Mouse (Mus musculus): ENCODE data around the gene Gnpnat1. TPM values are rescaled to one million over a fixed set of nuclear protein-coding genes. Genes with fewer than 3 reads are reported as not detected.
A peak's percentile ranks its signal among the peaks of the same experiment; 100 is the strongest.

The Gnpnat1 gene
- polyA plus RNA-seq, 1 experiment, result 98.5 TPM

GRCm38 (mm10) chr14:45328072-45328713 lies 76.5 kb downstream of the Gnpnat1 start:
- TF ChIP-seq EP300 (IDR thresholded peaks at IDR 0.05; ENCODE audit: insufficient read depth, low read depth, low read length), result no peak
- TF ChIP-seq CTCF (IDR thresholded peaks at IDR 0.05; ENCODE audit: low read depth, low read length), result no peak
- TF ChIP-seq POLR2A (IDR thresholded peaks at IDR 0.05; ENCODE audit: insufficient read depth, low read length), result no peak
- no peaks in the 10 kb centered on the region for H3K9me3 ChIP-seq (replicated peaks; ENCODE audit: control insufficient read depth, insufficient read depth, low read length, poor library complexity, severe bottlenecking)
- peaks cover 17% of the 10 kb centered on the region for H3K36me3 ChIP-seq (ENCODE audit: control insufficient read depth, insufficient read depth, low read length, poor library complexity, severe bottlenecking)
- H3K27ac ChIP-seq (ENCODE audit: insufficient read depth, low read length), result peak overlapping the region; percentile 44; the same call in 1 of the 2 replicates
- peak overlapping the region; percentile 72; the same call in 1 of the 2 replicates for H3K9ac ChIP-seq (ENCODE audit: low read depth, poor library complexity, severe bottlenecking)
- no peaks in the 10 kb centered on the region for H3K4me1 ChIP-seq (ENCODE audit: control insufficient read depth, insufficient read depth, low read length)
- H3K27me3 ChIP-seq (ENCODE audit: control insufficient read depth, insufficient read depth, low read length, poor library complexity, severe bottlenecking), result no peaks in the 10 kb centered on the region
- no peak overlapping the region for H3K4me3 ChIP-seq (ENCODE audit: low read depth, low read length)

Other genes with a start within 250 kb of the Gnpnat1 start
- 2.1 and 2.2 TPM in 2 replicates for gene Gpr137c, start 185.2 kb downstream of the Gnpnat1 start, polyA plus RNA-seq (2011; ENCODE audit: insufficient read depth, insufficient read length, low read depth, missing spikeins)
- 6.0 and 8.1 TPM in 2 replicates for gene Txndc16, start 184.6 kb downstream of the Gnpnat1 start, polyA plus RNA-seq (2011; ENCODE audit: insufficient read depth, insufficient read length, low read depth, missing spikeins)
- 65.9 and 68.5 TPM in 2 replicates for gene Ero1l, start 86.1 kb downstream of the Gnpnat1 start, polyA plus RNA-seq (2011; ENCODE audit: insufficient read depth, insufficient read length, low read depth, missing spikeins)
- 571 and 612 TPM in 2 replicates for gene Psmc6, start 75.1 kb downstream of the Gnpnat1 start, polyA plus RNA-seq (2011; ENCODE audit: insufficient read depth, insufficient read length, low read depth, missing spikeins)
- 31.1 and 36.7 TPM in 2 replicates for gene Styx, start 53.8 kb downstream of the Gnpnat1 start, polyA plus RNA-seq (2011; ENCODE audit: insufficient read depth, insufficient read length, low read depth, missing spikeins)
- 94.3 and 95.9 TPM in 2 replicates for gene Fermt2, start 125.2 kb upstream of the Gnpnat1 start, polyA plus RNA-seq (2011; ENCODE audit: insufficient read depth, insufficient read length, low read depth, missing spikeins)

Data from ES-Bruce4 (cell line).